Mouse (Mus musculus) erythroblast, embryonic 14.5 days (primary cell): ENCODE measurements around the gene Sumf1.

Experiments
- GATA1 ChIP-seq: IDR thresholded peaks from 2 replicates; pipeline ENCODE4 v1.6.1; 2012; ENCODE audit warnings: low read length, inconsistent platforms, mixed read lengths
- TAL1 ChIP-seq: IDR thresholded peaks from 3 replicates; pipeline ENCODE4 v1.6.1; 2012; ENCODE audit warnings: low read length, inconsistent platforms, mixed read lengths

- TF ChIP-seq GATA1 (no peak), TAL1 (no peak)
These were observed 46.7 kb upstream of the Sumf1 start for GRCm38 (mm10) chr6:108231892-108232710.
